In genomic region chr19:40895393-40895703, GRCm38 (mm10) we compare ENCODE assay signal across 8 mouse cellular contexts. TPM values are rescaled to one million over a fixed set of nuclear protein-coding genes. Genes with fewer than 3 reads are reported as not detected.
DNase-seq lines count a peak whose midpoint lies in the region; ATAC-seq lines count a peak whose summit lies in the region.

No protein-coding gene starts in this region.

- H3K9me3 ChIP-seq in erythroblast, embryonic 14.5 days (ENCODE audit: control insufficient read depth, low read length) = peaks cover 4% of the 10 kb centered on the region
- peaks cover 4% of the 10 kb centered on the region; the same call in 1 of the 2 replicates for H3K9me3 ChIP-seq in forebrain, embryonic 11.5 days (ENCODE audit: control insufficient read depth, low read length)
- H3K9me3 ChIP-seq in liver, embryonic 13.5 days (replicated peaks) = no peaks in the 10 kb centered on the region

- peak overlapping the region; percentile 87 for H3K4me3 ChIP-seq in erythroblast, embryonic 14.5 days (replicated peaks)
- peak overlapping the region; percentile 77 for H3K4me3 ChIP-seq in forebrain, embryonic 11.5 days (ENCODE audit: low read depth, low read length)
- peak overlapping the region; percentile 79 for H3K4me3 ChIP-seq in liver, embryonic 13.5 days (replicated peaks)

- peak; percentile 58 for DNase-seq in 416B (ENCODE audit: low read depth)
- no peak for DNase-seq in forebrain, embryonic 11.5 days (ENCODE audit: low spot score)
- no peak for DNase-seq in liver, embryonic 13.5 days
- no peak for DNase-seq in B cell, adult 2 months
- no peak for DNase-seq in frontal cortex, postnatal 14 days (ENCODE audit: low spot score in 2 of 2)
- no peak for DNase-seq in kidney, adult 8-10 months

- peak overlapping the region; percentile 88 for H3K9ac ChIP-seq in forebrain, embryonic 11.5 days (ENCODE audit: low read length)
- H3K9ac ChIP-seq in liver, embryonic 13.5 days = peak overlapping the region; percentile 78

- WGBS in forebrain, embryonic 11.5 days = under 1% methylated on average over 6 of the region's 6 CpGs
- WGBS in liver, embryonic 13.5 days (ENCODE audit: insufficient replicate concordance) = under 1% methylated on average over 6 of the region's 6 CpGs

- H3K4me1 ChIP-seq in erythroblast, embryonic 14.5 days (ENCODE audit: control insufficient read depth) = peaks cover 15% of the 10 kb centered on the region
- H3K4me1 ChIP-seq in forebrain, embryonic 11.5 days (replicated peaks; ENCODE audit: control insufficient read depth, insufficient read depth, low read length) = no peaks in the 10 kb centered on the region
- peaks cover 7% of the 10 kb centered on the region for H3K4me1 ChIP-seq in liver, embryonic 13.5 days (replicated peaks)

- H3K27me3 ChIP-seq in erythroblast, embryonic 14.5 days (ENCODE audit: control insufficient read depth) = peaks cover 33% of the 10 kb centered on the region
- H3K27me3 ChIP-seq in forebrain, embryonic 11.5 days (ENCODE audit: control insufficient read depth, insufficient read depth, low read length) = peaks cover 2% of the 10 kb centered on the region; the same call in 1 of the 2 replicates
- H3K27me3 ChIP-seq in liver, embryonic 13.5 days = peaks cover 21% of the 10 kb centered on the region

- ATAC-seq in erythroblast, adult 5-6 weeks (replicated peaks; ENCODE audit: low FRiP score, poor library complexity, severe bottlenecking) = no peak
- ATAC-seq in forebrain, embryonic 11.5 days (replicated peaks; ENCODE audit: low FRiP score) = no peak; the same call in 1 of the 2 replicates
- no peak for ATAC-seq in liver, embryonic 13.5 days (ENCODE audit: low read depth)

- peak overlapping the region; percentile 71 for H3K4me2 ChIP-seq in forebrain, embryonic 11.5 days (ENCODE audit: low read depth, low read length, severe bottlenecking)
- H3K4me2 ChIP-seq in liver, embryonic 13.5 days = peak overlapping the region; percentile 82

- peak overlapping the region; percentile 89; the same call in 1 of the 2 replicates for H3K27ac ChIP-seq in forebrain, embryonic 11.5 days (ENCODE audit: low read depth, low read length)
- peak overlapping the region; percentile 83 for H3K27ac ChIP-seq in liver, embryonic 13.5 days

- no peaks in the 10 kb centered on the region for H3K36me3 ChIP-seq in erythroblast, embryonic 14.5 days (ENCODE audit: control insufficient read depth)
- no peaks in the 10 kb centered on the region; the same call in 1 of the 2 replicates for H3K36me3 ChIP-seq in forebrain, embryonic 11.5 days (ENCODE audit: control insufficient read depth, insufficient read depth, low read length)
- H3K36me3 ChIP-seq in liver, embryonic 13.5 days = no peaks in the 10 kb centered on the region

RNA-seq across cellular contexts. Expression of gene Zfp518a, which starts 0.8 kb away (rescaled TPM):
- polyA plus RNA-seq in erythroblast, embryonic 14.5 days (2012) = 0.02 TPM in 1 of 2 replicates, not detected in the other
- 6.9 and 9.0 TPM in 2 replicates for total RNA-seq in erythroblast, adult 5-6 weeks (2015; ENCODE audit: low replicate concordance)
- total RNA-seq in erythroblast, adult 5-6 weeks (2017; ENCODE audit: low replicate concordance) = 6.3 and 9.3 TPM in 2 replicates
- polyA plus RNA-seq in forebrain, embryonic 11.5 days (2014; fragmentation: Nextera tagmentation; extraction: Ambion mirVana) = 16.1 and 16.2 TPM in 2 replicates
- polyA plus RNA-seq in liver, embryonic 13.5 days (2015; fragmentation: Nextera tagmentation; extraction: Ambion mirVana) = 3.3 and 4.8 TPM in 2 replicates
